In genomic region chr12:88949870-88950269, GRCm38 (mm10) we compare ENCODE assay signal across 15 mouse cellular contexts.
DNase-seq lines count a peak whose midpoint lies in the region; TF ChIP-seq lines count a peak whose summit lies in the region.
"Had no signal": no experiment of that assay in that cellular context is flagged by ENCODE, and none has a peak within 500 bp of the region (broad histone marks: within the 10 kb centered on the region; RNA-seq: fewer than 3 reads in every experiment).

No protein-coding gene starts in this region.

- no peak overlapping the region for H3K9ac ChIP-seq in CH12.LX (ENCODE audit: insufficient read depth, low read depth)

- no peak for TF ChIP-seq POLR2A in CH12.LX (IDR thresholded peaks at IDR 0.05; ENCODE audit: low read depth, low read length)

- in situ Hi-C loops in CH12.LX (cut with MboI; ENCODE audit: low pct_ligation_motif_present, low pct_unique_long_range_greater_than_20kb, low sequenced_read_pairs): no loop called here

- dilution Hi-C loops in CH12.LX (cut with MboI; ENCODE audit: extremely low pct_ligation_motif_present, extremely low pct_unique_long_range_greater_than_20kb, low sequenced_read_pairs): no loop called here

- no peak for TF ChIP-seq CTCF in CH12.LX (conservative IDR thresholded peaks at IDR 0.05 in 1 of 2, IDR thresholded peaks at IDR 0.05 in 1 of 2; ENCODE audit: low read depth in 2 of 2, low read length in 2 of 2)

- no peaks in the 10 kb centered on the region for H3K79me2 ChIP-seq in CH12.LX (replicated peaks; ENCODE audit: control insufficient read depth, extremely low read depth, insufficient read depth, poor library complexity, severe bottlenecking)

- peaks cover under 1 to 2% of the 10 kb centered on the region in 2 experiments; a peak in 2 of 4 replicates for H3K4me1 ChIP-seq in CH12.LX (ENCODE audit: control insufficient read depth in 1 of 2, insufficient read depth in 2 of 2)

- TF ChIP-seq RAD21 in CH12.LX (IDR thresholded peaks at IDR 0.05; ENCODE audit: low read depth, low read length): no peak

- DNase-seq in CH12.LX (ENCODE audit: extremely low read depth): no peak
- no peak for DNase-seq in spleen, adult 18-20 months
- DNase-seq: adrenal gland, adult 2 months; adrenal gland, adult 8-10 months; adrenal gland, postnatal 10 days; adrenal gland, postnatal 14 days; adrenal gland, postnatal 25 days; adrenal gland, postnatal 36 days; B cell, adult 2 months; cerebellum, adult 11 months; cerebellum, adult 11-12 months; cerebellum, adult 18-20 months; cerebellum, adult 2 months; cerebellum, adult 8-10 months had no signal

- H3K27ac ChIP-seq in CH12.LX (ENCODE audit: insufficient read depth, low read depth): no peak overlapping the region

- no peak overlapping the region for H3K4me3 ChIP-seq in CH12.LX (replicated peaks in 1 of 3; ENCODE audit: low read depth in 2 of 3, low read length in 2 of 3, poor library complexity in 1 of 3)

- no peak overlapping the region for H3K4me2 ChIP-seq in CH12.LX (ENCODE audit: insufficient read depth, low read depth, poor library complexity, severe bottlenecking)

- H3K27me3 ChIP-seq in CH12.LX (replicated peaks): no peaks in the 10 kb centered on the region

- H3K9me3 ChIP-seq in CH12.LX (replicated peaks; ENCODE audit: low read length): no peaks in the 10 kb centered on the region
- H3K9me3 ChIP-seq: G1E had no signal

- peak; percentile 70 for TF ChIP-seq EP300 in CH12.LX (IDR thresholded peaks at IDR 0.05; ENCODE audit: low read length)

- H3K36me3 ChIP-seq in CH12.LX (replicated peaks in 1 of 2; ENCODE audit: control insufficient read depth in 1 of 2, insufficient read depth in 1 of 2, low read length in 1 of 2): no peaks in the 10 kb centered on the region
- H3K36me3 ChIP-seq: G1E had no signal

TF ChIP-seq in CH12.LX, 34 proteins besides CTCF, POLR2A, EP300 and RAD21:
- TF ChIP-seq POLR2AphosphoS2 (IDR thresholded peaks at IDR 0.05; ENCODE audit: low read depth, low read length) (no peak), PAX5 (IDR thresholded peaks at IDR 0.05; ENCODE audit: low read length) (no peak), JUN (IDR thresholded peaks at IDR 0.05; ENCODE audit: insufficient read depth, low read depth, low read length) (0 out of 2 replicates have a peak, but pooled peaks have one; percentile 13), GABPA (IDR thresholded peaks at IDR 0.05; ENCODE audit: insufficient replicate concordance, low read depth, low read length) (no peak), USF1 (IDR thresholded peaks at IDR 0.05; ENCODE audit: low read depth, low read length) (no peak), IRF4 (IDR thresholded peaks at IDR 0.05; ENCODE audit: low read depth, low read length) (peak; percentile 50; the same call in 1 of the 2 replicates), RCOR1 (conservative IDR thresholded peaks at IDR 0.05; ENCODE audit: low read depth, low read length) (0 out of 2 replicates have a peak, but pooled peaks have one; percentile 33), ETS1 (conservative IDR thresholded peaks at IDR 0.05; ENCODE audit: low read depth, low read length) (no peak), JUND (conservative IDR thresholded peaks at IDR 0.05; ENCODE audit: low read depth, low read length) (peak; percentile 53; the same call in 1 of the 2 replicates), ZMIZ1 (IDR thresholded peaks at IDR 0.05; ENCODE audit: low read depth, low read length) (no peak), E2F4 (IDR thresholded peaks at IDR 0.05; ENCODE audit: insufficient replicate concordance, low read depth, low read length) (no peak), HCFC1 (IDR thresholded peaks at IDR 0.05; ENCODE audit: low read depth, low read length) (no peak), TBP (conservative IDR thresholded peaks at IDR 0.05; ENCODE audit: low read depth, low read length) (no peak), CHD2 (IDR thresholded peaks at IDR 0.05; ENCODE audit: low read length) (0 out of 2 replicates have a peak, but pooled peaks have one; percentile 29)
